8 mouse cellular contexts compared by ENCODE assay signal in the genomic region with DNA sequence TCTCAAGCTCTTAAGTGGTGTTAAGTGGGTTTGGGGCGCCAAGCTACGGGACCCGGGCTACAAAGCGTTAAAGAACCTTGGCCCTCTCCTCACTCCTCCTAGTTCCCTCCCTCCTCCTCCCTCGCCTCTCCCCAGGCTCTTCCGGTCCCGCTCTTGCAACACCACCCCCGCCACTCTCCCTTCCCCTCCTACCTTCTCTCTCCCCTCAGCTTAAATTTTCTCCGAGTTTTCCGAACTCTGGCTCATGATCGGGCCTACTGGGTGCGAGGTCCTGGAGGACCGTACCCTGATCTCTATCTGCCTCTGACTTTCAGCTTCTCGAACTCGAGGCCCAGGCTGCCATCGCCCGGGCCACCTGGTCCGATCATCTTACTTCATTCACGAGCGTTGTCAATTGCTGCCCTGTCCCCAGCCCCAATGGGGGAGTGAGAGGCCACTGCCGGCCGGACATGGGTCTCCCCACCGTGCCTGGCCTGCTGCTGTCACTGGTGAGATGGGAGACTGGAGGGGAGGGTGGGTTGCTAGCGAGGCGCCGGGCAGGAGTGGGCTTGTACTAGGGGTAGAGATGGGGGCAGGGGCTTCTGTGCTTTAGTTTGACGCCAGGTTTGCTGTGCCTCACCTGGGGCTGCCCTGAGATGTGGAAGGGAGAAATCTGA. TPM values are rescaled to one million over a fixed set of nuclear protein-coding genes. Genes with fewer than 3 reads are reported as not detected.
DNase-seq lines count a peak whose midpoint lies in the region; ATAC-seq and TF ChIP-seq lines count a peak whose summit lies in the region.

No protein-coding gene starts in this region.

- H3K36me3 ChIP-seq in lung, embryonic 14.5 days (ENCODE audit: insufficient read depth), result peaks cover 8% of the 10 kb centered on the region; the same call in 1 of the 2 replicates
- no peaks in the 10 kb centered on the region for H3K36me3 ChIP-seq in neural tube, embryonic 15.5 days

- ATAC-seq in lung, embryonic 14.5 days (ENCODE audit: insufficient read depth), result peak; percentile 85
- ATAC-seq in neural tube, embryonic 15.5 days (ENCODE audit: low FRiP score), result peak; percentile 49; the same call in 1 of the 2 replicates

- WGBS in lung, embryonic 14.5 days, result 0% methylated on average over 27 of the region's 27 CpGs
- WGBS in neural tube, embryonic 15.5 days, result 1% methylated on average over 26 of the region's 27 CpGs

- TF ChIP-seq CTCF in lung, embryonic 14.5 days (IDR thresholded peaks at IDR 0.05; ENCODE audit: low read depth), result no peak

- peak overlapping the region; percentile 90 for H3K4me2 ChIP-seq in lung, embryonic 14.5 days
- peak overlapping the region; percentile 62 for H3K4me2 ChIP-seq in neural tube, embryonic 15.5 days

- peak overlapping the region; percentile 90 for H3K27ac ChIP-seq in lung, embryonic 14.5 days (ENCODE audit: low read depth)
- H3K27ac ChIP-seq in neural tube, embryonic 15.5 days (replicated peaks), result 0 out of 2 replicates have a peak overlapping the region, but pooled peaks have one; percentile 33

- no peaks in the 10 kb centered on the region for H3K27me3 ChIP-seq in lung, embryonic 14.5 days (ENCODE audit: insufficient read depth, low read length)
- 0 out of 2 replicates have a peak, but pooled peaks cover 6% of the 10 kb centered on the region for H3K27me3 ChIP-seq in neural tube, embryonic 15.5 days (replicated peaks)

- H3K4me1 ChIP-seq in lung, embryonic 14.5 days (ENCODE audit: insufficient read depth), result peaks cover 38% of the 10 kb centered on the region
- H3K4me1 ChIP-seq in neural tube, embryonic 15.5 days, result peaks cover 32% of the 10 kb centered on the region

- H3K4me3 ChIP-seq in lung, embryonic 14.5 days (ENCODE audit: low read depth, low read length), result peak overlapping the region; percentile 81
- H3K4me3 ChIP-seq in neural tube, embryonic 15.5 days (replicated peaks), result peak overlapping the region; percentile 39

- H3K9ac ChIP-seq in lung, embryonic 14.5 days, result peak overlapping the region; percentile 85
- peak overlapping the region; percentile 34 for H3K9ac ChIP-seq in neural tube, embryonic 15.5 days (replicated peaks)

- H3K9me3 ChIP-seq in lung, embryonic 14.5 days (ENCODE audit: low read depth, low read length), result no peaks in the 10 kb centered on the region
- no peaks in the 10 kb centered on the region for H3K9me3 ChIP-seq in neural tube, embryonic 15.5 days (replicated peaks)

- peak; percentile 65 for DNase-seq in ovary, postnatal 36 days (ENCODE audit: low spot score)
- no peak for DNase-seq in ovary, postnatal 14 days (ENCODE audit: low spot score)
- DNase-seq in embryo, embryonic 10 days (ENCODE audit: low spot score), result peak; percentile 85
- peak; percentile 72 for DNase-seq in heart, adult 8-10 months (ENCODE audit: low spot score)
- DNase-seq in kidney, adult 11 months, result peak; percentile 70
- peak; percentile 90 for DNase-seq in lung, embryonic 14.5 days
- DNase-seq in cerebellum, adult 11 months, result no peak

RNA-seq across cellular contexts. Expression of gene Tnfrsf1a, which starts 0.5 kb away (rescaled TPM):
- total RNA-seq in heart, adult 8-10 months (2022), result 10 to 100 TPM; 50.4 to 54.8 (median 52.8) TPM
- polyA plus RNA-seq in lung, embryonic 14.5 days (2014; fragmentation: Nextera tagmentation; extraction: Ambion mirVana), result 82.5 and 83.3 TPM in 2 replicates
- 13.6 and 28.4 TPM in 2 replicates for polyA plus RNA-seq in neural tube, embryonic 15.5 days (2015; fragmentation: Nextera tagmentation; extraction: Ambion mirVana)

RNA-seq across cellular contexts. Expression of gene Scnn1a, which starts 29.2 kb away (rescaled TPM):
- total RNA-seq in heart, adult 8-10 months (2022), result under 1 TPM; 0.46 to 0.80 (median 0.58) TPM
- 1.8 and 2.2 TPM in 2 replicates for polyA plus RNA-seq in lung, embryonic 14.5 days (2014; fragmentation: Nextera tagmentation; extraction: Ambion mirVana)
- 0.44 and 2.6 TPM in 2 replicates for polyA plus RNA-seq in neural tube, embryonic 15.5 days (2015; fragmentation: Nextera tagmentation; extraction: Ambion mirVana)

RNA-seq across cellular contexts. Expression of gene Plekhg6, which starts 30.9 kb away (rescaled TPM):
- under 1 TPM in 2 of 4 experiments, not detected in 2; 0.06 to 0.09 TPM for total RNA-seq in heart, adult 8-10 months (2022)
- polyA plus RNA-seq in lung, embryonic 14.5 days (2014; fragmentation: Nextera tagmentation; extraction: Ambion mirVana), result 0.22 and 0.51 TPM in 2 replicates
- polyA plus RNA-seq in neural tube, embryonic 15.5 days (2015; fragmentation: Nextera tagmentation; extraction: Ambion mirVana), result 0.23 and 0.70 TPM in 2 replicates

RNA-seq across cellular contexts. Expression of gene Ltbr, which starts 36.0 kb away (rescaled TPM):
- 10 to 100 TPM; 24.4 to 26.2 (median 25.5) TPM for total RNA-seq in heart, adult 8-10 months (2022)
- 73.7 and 81.7 TPM in 2 replicates for polyA plus RNA-seq in lung, embryonic 14.5 days (2014; fragmentation: Nextera tagmentation; extraction: Ambion mirVana)
- 19.5 and 28.1 TPM in 2 replicates for polyA plus RNA-seq in neural tube, embryonic 15.5 days (2015; fragmentation: Nextera tagmentation; extraction: Ambion mirVana)

Comparison
In these comparisons a context has a peak if more than half of its experiments do, and no peak if none do; other contexts are left out.
1. DNase-seq: peak in ovary, postnatal 36 days (single experiment), embryo, embryonic 10 days (single experiment), heart, adult 8-10 months (single experiment), kidney, adult 11 months (single experiment) and lung, embryonic 14.5 days (single experiment); none in ovary, postnatal 14 days (single experiment) and cerebellum, adult 11 months (single experiment).